Mouse (Mus musculus) CH12.LX (cell line): ENCODE measurements around the gene Ap5m1. TPM values are rescaled to one million over a fixed set of nuclear protein-coding genes. Genes with fewer than 3 reads are reported as not detected.
A peak's percentile ranks its signal among the peaks of the same experiment; 100 is the strongest.
"Not testable (repeated sequence)": the region's sequence is repeated elsewhere in the genome, so short reads cannot be mapped to it uniquely, and the experiment has no call there.

Experiments
- DNase-seq: peaks from one replicate; pipeline ENCODE4 v3.0.0-alpha.2; 2013; ENCODE audit errors: extremely low read depth
- H3K27ac ChIP-seq: 2 replicates; pipeline ENCODE4 v1.5.1; 2012; ENCODE audit warnings: low read depth, mild to moderate bottlenecking, control low read depth, moderate library complexity; ENCODE audit not compliant: insufficient read depth
- H3K27me3 ChIP-seq: replicated peaks from 2 replicates; pipeline ENCODE3; 2012; ENCODE audit warnings: inconsistent platforms
- H3K36me3 ChIP-seq, 2 experiments: replicated peaks in 1 of 2; 2 replicates each; pipeline versions ENCODE3 to v1.6.1; 2012; ENCODE audit warnings: inconsistent platforms in 1 of 2, low read length in 1 of 2, mild to moderate bottlenecking in 1 of 2, mixed read lengths in 1 of 2, moderate library complexity in 1 of 2; ENCODE audit not compliant: control insufficient read depth in 1 of 2, insufficient read depth in 1 of 2
- H3K4me1 ChIP-seq, 2 experiments: 2 replicates each; pipeline ENCODE4 v1.6.1; 2012; ENCODE audit warnings: inconsistent platforms in 1 of 2, moderate library complexity in 1 of 2; ENCODE audit not compliant: insufficient read depth in 2 of 2, control insufficient read depth in 1 of 2
- H3K4me2 ChIP-seq: 2 replicates; pipeline ENCODE4 v1.6.1; 2012; ENCODE audit warnings: low read depth, mild to moderate bottlenecking, control low read depth; ENCODE audit not compliant: poor library complexity, insufficient read depth, severe bottlenecking
- H3K4me3 ChIP-seq, 3 experiments: fragments of 150-350 bp in 1 of 3; sonication (generic) in 1 of 3; replicated peaks in 1 of 3; 2 replicates each; pipeline versions ENCODE3 to v1.5.1; 2011 to 2012; ENCODE audit warnings: low read depth in 2 of 3, low read length in 2 of 3, mild to moderate bottlenecking in 2 of 3, moderate library complexity in 2 of 3, control low read depth in 1 of 3, improper control_type of control experiment in 1 of 3, inconsistent platforms in 1 of 3, mixed read lengths in 1 of 3; ENCODE audit not compliant: poor library complexity in 1 of 3
- H3K79me2 ChIP-seq: replicated peaks from 2 replicates; pipeline ENCODE4 v1.6.1; 2012; ENCODE audit warnings: mild to moderate bottlenecking, moderate library complexity; ENCODE audit not compliant: control insufficient read depth, poor library complexity, insufficient read depth, severe bottlenecking; ENCODE audit errors: extremely low read depth
- H3K9ac ChIP-seq: 2 replicates; pipeline ENCODE4 v1.6.1; 2012; ENCODE audit warnings: low read depth, mild to moderate bottlenecking, control low read depth, moderate library complexity; ENCODE audit not compliant: insufficient read depth
- H3K9me3 ChIP-seq: replicated peaks from 2 replicates; pipeline ENCODE3; 2012; ENCODE audit warnings: low read length, inconsistent platforms, mixed read lengths
- CTCF ChIP-seq, 2 experiments: IDR thresholded peaks in 1 of 2; conservative IDR thresholded peaks in 1 of 2; 2 replicates each; pipeline ENCODE4 v1.5.1; 2011 to 2012; ENCODE audit warnings: low read depth in 2 of 2, low read length in 2 of 2, improper control_type of control experiment in 1 of 2, inconsistent platforms in 1 of 2, mild to moderate bottlenecking in 1 of 2, moderate library complexity in 1 of 2
- IRF4 ChIP-seq: IDR thresholded peaks from 2 replicates; pipeline ENCODE4 v1.6.1; 2014; ENCODE audit warnings: low read depth, mild to moderate bottlenecking, inconsistent platforms, low read length, improper control_type of control experiment
- MEF2A ChIP-seq: IDR thresholded peaks from 2 replicates; pipeline ENCODE4 v1.6.1; 2014; ENCODE audit warnings: low read depth, mild to moderate bottlenecking, inconsistent platforms, low read length, improper control_type of control experiment, borderline replicate concordance
- MXI1 ChIP-seq: IDR thresholded peaks from 2 replicates; pipeline ENCODE4 v1.6.1; 2011; ENCODE audit warnings: mild to moderate bottlenecking, low read depth, low read length, improper control_type of control experiment
- RAD21 ChIP-seq: IDR thresholded peaks from 2 replicates; pipeline ENCODE4 v1.6.1; 2011; ENCODE audit warnings: low read depth, mild to moderate bottlenecking, low read length, improper control_type of control experiment, moderate library complexity
- SMC3 ChIP-seq: IDR thresholded peaks from 2 replicates; pipeline ENCODE4 v1.6.1; 2011; ENCODE audit warnings: low read depth, low read length, improper control_type of control experiment
- TCF12 ChIP-seq: IDR thresholded peaks from 2 replicates; pipeline ENCODE4 v1.6.1; 2014; ENCODE audit warnings: low read depth, mild to moderate bottlenecking, inconsistent platforms, low read length, improper control_type of control experiment
- USF1 ChIP-seq: IDR thresholded peaks from 2 replicates; pipeline ENCODE4 v1.6.1; 2014; ENCODE audit warnings: low read depth, mild to moderate bottlenecking, inconsistent platforms, low read length, improper control_type of control experiment
- ZNF384 ChIP-seq: IDR thresholded peaks from 2 replicates; pipeline ENCODE4 v1.6.1; 2012; ENCODE audit warnings: low read depth, low read length, improper control_type of control experiment, inconsistent platforms
- dilution Hi-C: fragments of 300-500 bp; cut with MboI; formaldehyde crosslinking; loops from 2 replicates; pipeline ENCODE4 v1.14.3; 2020; ENCODE audit warnings: low sequenced_read_pairs; ENCODE audit not compliant: extremely low pct_unique_long_range_greater_than_20kb, extremely low pct_ligation_motif_present
- in situ Hi-C: fragments of 300-500 bp; cut with MboI; formaldehyde crosslinking; loops from 3 replicates; pipeline ENCODE4 v1.14.3; 2019; ENCODE audit warnings: low sequenced_read_pairs, low pct_ligation_motif_present, low pct_unique_long_range_greater_than_20kb, mixed read lengths
- polyA plus RNA-seq: library from polyadenylated mRNA; unstranded; fragments of >175 nt; gene quantifications from 2 replicates; pipeline ENCODE4 v1.2.1, GENCODE M21; 2012; ENCODE audit warnings: low read depth; ENCODE audit not compliant: insufficient read length
- total RNA-seq, 2 experiments: library from RNA; depleted of rRNA; stranded (reverse); fragments of 300-350 nt in 1 of 2; fragments of >200 nt in 1 of 2; gene quantifications; 2 replicates each; pipeline ENCODE4 v1.2.3; 2012 to 2014

The Ap5m1 gene
- total and polyA plus RNA-seq, 3 experiments = 12.4 to 29.1 (median 12.9) TPM

- dilution Hi-C loops = no loop called here
These were observed 25.4 kb downstream of the Ap5m1 start for GRCm38 (mm10) chr14:49091277-49091676.

GRCm38 (mm10) chr14:49091755-49092154, 25.9 kb downstream of the Ap5m1 start:
- H3K27ac ChIP-seq, in situ Hi-C loops, H3K9me3 ChIP-seq, H3K4me3 ChIP-seq, H3K27me3 ChIP-seq, DNase-seq, dilution Hi-C loops, H3K9ac ChIP-seq, H3K4me2 ChIP-seq, H3K79me2 ChIP-seq: not testable (repeated sequence)
- Histone ChIP-seq H3K4me1 (peaks cover 3 to 11% of the 10 kb centered on the region in 2 experiments; a peak in 3 of 4 replicates), H3K36me3 (peaks cover 2 to 12% of the 10 kb centered on the region in 2 experiments)
- peak; percentile 29 for TF ChIP-seq RAD21
- TF ChIP-seq ZNF384 = peak; percentile 57; the same call in 1 of the 2 replicates
- peak in 1 of 2 experiments; percentile 44; a peak in 2 of 4 replicates for TF ChIP-seq CTCF (conservative IDR thresholded peaks at IDR 0.05 in 1 of 2, IDR thresholded peaks at IDR 0.05 in 1 of 2; ENCODE audit: low read depth in 2 of 2, low read length in 2 of 2)

More at GRCm38 (mm10) chr14:49091277-49091676, 25.4 kb downstream of the Ap5m1 start:
- Histone ChIP-seq H3K27me3 (no peaks in the 10 kb centered on the region), H3K27ac (no peak overlapping the region), H3K79me2 (no peaks in the 10 kb centered on the region), H3K4me2 (no peak overlapping the region), H3K9ac (no peak overlapping the region), H3K36me3 (peaks cover 2 to 17% of the 10 kb centered on the region in 2 experiments), H3K4me3 (no peak overlapping the region), H3K4me1 (peaks cover 3 to 11% of the 10 kb centered on the region in 2 experiments; a peak in 3 of 4 replicates), H3K9me3 (no peaks in the 10 kb centered on the region)
- DNase-seq = no peak
- in situ Hi-C loops = no loop called here
- no peak for TF ChIP-seq TCF12
- TF ChIP-seq MEF2A = no peak
- TF ChIP-seq USF1 = no peak
- no peak for TF ChIP-seq ZNF384

GRCm38 (mm10) chr14:49118381-49118780, 52.5 kb downstream of the Ap5m1 start:
- H3K4me2 ChIP-seq = no peak overlapping the region; the same call in 1 of the 2 replicates
- H3K79me2 ChIP-seq = no peaks in the 10 kb centered on the region
- DNase-seq = peak; percentile 47
- H3K9me3 ChIP-seq = no peaks in the 10 kb centered on the region
- peak; percentile 39 for TF ChIP-seq SMC3
- peak; percentile 63; the same call in 1 of the 2 replicates for TF ChIP-seq ZNF384
- no peak for TF ChIP-seq MXI1
- peak; percentile 76 for TF ChIP-seq RAD21
- no peak for TF ChIP-seq IRF4
- peak; percentile 63 to 76; a peak in 3 of 4 replicates for TF ChIP-seq CTCF (conservative IDR thresholded peaks at IDR 0.05 in 1 of 2, IDR thresholded peaks at IDR 0.05 in 1 of 2; ENCODE audit: low read depth in 2 of 2, low read length in 2 of 2)
- TF ChIP-seq, all 38 proteins: peak for 4
- Histone ChIP-seq H3K4me3 (no peak overlapping the region), H3K36me3 (no peaks in the 10 kb centered on the region), H3K9ac (no peak overlapping the region), H3K27ac (no peak overlapping the region), H3K4me1 (peaks cover 0 to 4% of the 10 kb centered on the region in 2 experiments; a peak in 2 of 4 replicates), H3K27me3 (no peaks in the 10 kb centered on the region)
- dilution Hi-C loops (no loop called here), in situ Hi-C loops (loop anchor here (25.0 kb wide), 2 partner anchors 606 to 731 kb away; no protein-coding TSS in a partner anchor)
